Comparison of ENCODE assay signal across 8 mouse cellular contexts in genomic region chr11:75147846-75148168, GRCm38 (mm10). TPM values are rescaled to one million over a fixed set of nuclear protein-coding genes. Genes with fewer than 3 reads are reported as not detected.
DNase-seq lines count a peak whose midpoint lies in the region; ATAC-seq and TF ChIP-seq lines count a peak whose summit lies in the region.

No protein-coding gene starts in this region.

- no peak for DNase-seq in spleen, adult 2 months (ENCODE audit: low read depth in 1 of 2, low spot score in 2 of 2)
- no peak for DNase-seq in spleen, adult 12 weeks (ENCODE audit: low spot score)
- peak; percentile 71 for DNase-seq in limb, embryonic 10.5 days (ENCODE audit: low spot score)
- DNase-seq in left cerebral cortex, adult 18-20 months (ENCODE audit: low spot score in 2 of 2): no peak
- DNase-seq in urinary bladder, postnatal 36 days (ENCODE audit: low spot score in 2 of 2): no peak
- DNase-seq in spleen, postnatal 36 days (ENCODE audit: low spot score in 2 of 2): no peak

- no peaks in the 10 kb centered on the region; the same call in 1 of the 2 replicates for H3K4me1 ChIP-seq in spleen, adult 2 months (ENCODE audit: control insufficient read depth, insufficient read depth, insufficient read length)
- H3K4me1 ChIP-seq in heart, embryonic 13.5 days: peaks cover 39% of the 10 kb centered on the region
- H3K4me1 ChIP-seq in limb, embryonic 10.5 days: peaks cover 42% of the 10 kb centered on the region
- peaks cover 17% of the 10 kb centered on the region for H3K4me1 ChIP-seq in neural tube, embryonic 14.5 days (ENCODE audit: control insufficient read depth, insufficient read depth, low read length)

- H3K36me3 ChIP-seq in spleen, adult 2 months (ENCODE audit: control insufficient read depth, insufficient read depth, low read length): peaks cover 22% of the 10 kb centered on the region
- peaks cover 53% of the 10 kb centered on the region for H3K36me3 ChIP-seq in heart, embryonic 13.5 days
- peaks cover 56% of the 10 kb centered on the region for H3K36me3 ChIP-seq in limb, embryonic 10.5 days
- peaks cover 13% of the 10 kb centered on the region for H3K36me3 ChIP-seq in neural tube, embryonic 14.5 days (ENCODE audit: control insufficient read depth, insufficient read depth, low read length)

- TF ChIP-seq POLR2A in spleen, adult 2 months (IDR thresholded peaks at IDR 0.05; ENCODE audit: low read depth, low read length): no peak

- H3K9ac ChIP-seq in heart, embryonic 13.5 days: peak overlapping the region; percentile 65
- H3K9ac ChIP-seq in neural tube, embryonic 14.5 days (replicated peaks; ENCODE audit: low read depth, low read length): no peak overlapping the region

- no peaks in the 10 kb centered on the region for H3K9me3 ChIP-seq in heart, embryonic 13.5 days
- H3K9me3 ChIP-seq in limb, embryonic 10.5 days (replicated peaks): no peaks in the 10 kb centered on the region
- H3K9me3 ChIP-seq in neural tube, embryonic 14.5 days (ENCODE audit: control insufficient read depth, low read length): no peaks in the 10 kb centered on the region

- TF ChIP-seq CTCF in spleen, adult 2 months (IDR thresholded peaks at IDR 0.05; ENCODE audit: extremely low read depth, insufficient read depth, insufficient read length, insufficient replicate concordance): no peak

- no peak overlapping the region for H3K4me3 ChIP-seq in spleen, adult 2 months (ENCODE audit: extremely low read depth, insufficient read depth, insufficient read length)
- H3K4me3 ChIP-seq in heart, embryonic 13.5 days: no peak overlapping the region
- H3K4me3 ChIP-seq in limb, embryonic 10.5 days: no peak overlapping the region
- no peak overlapping the region for H3K4me3 ChIP-seq in neural tube, embryonic 14.5 days (ENCODE audit: low read depth, low read length)

- H3K27me3 ChIP-seq in spleen, adult 2 months (ENCODE audit: control insufficient read depth, insufficient read depth, low read length): no peaks in the 10 kb centered on the region
- H3K27me3 ChIP-seq in heart, embryonic 13.5 days (replicated peaks): no peaks in the 10 kb centered on the region
- H3K27me3 ChIP-seq in limb, embryonic 10.5 days (ENCODE audit: low read depth, poor library complexity, severe bottlenecking): no peaks in the 10 kb centered on the region
- no peaks in the 10 kb centered on the region for H3K27me3 ChIP-seq in neural tube, embryonic 14.5 days (ENCODE audit: control insufficient read depth, insufficient read depth, low read length)

- no peak overlapping the region for H3K4me2 ChIP-seq in heart, embryonic 13.5 days
- no peak overlapping the region for H3K4me2 ChIP-seq in neural tube, embryonic 14.5 days (ENCODE audit: low read depth, low read length)

- 0 out of 2 replicates have a peak overlapping the region, but pooled peaks have one; percentile 12 for H3K27ac ChIP-seq in spleen, adult 2 months (ENCODE audit: insufficient read depth, low read length)
- H3K27ac ChIP-seq in heart, embryonic 13.5 days (replicated peaks): peak overlapping the region; percentile 88
- peak overlapping the region; percentile 86 for H3K27ac ChIP-seq in limb, embryonic 10.5 days
- H3K27ac ChIP-seq in neural tube, embryonic 14.5 days (ENCODE audit: low read depth, low read length): peak overlapping the region; percentile 77

- 59% methylated on average over 3 of the region's 3 CpGs for WGBS in spleen, adult 2 months
- WGBS in heart, embryonic 13.5 days: 29% methylated on average over 3 of the region's 3 CpGs
- WGBS in limb, embryonic 10.5 days: 37% methylated on average over 3 of the region's 3 CpGs
- WGBS in neural tube, embryonic 14.5 days: 26% methylated on average over 3 of the region's 3 CpGs

- ATAC-seq in heart, embryonic 13.5 days (ENCODE audit: extremely low read depth, insufficient number of reproducible peaks, low FRiP score, low TSS enrichment): peak; percentile 61; the same call in 1 of the 2 replicates
- peak; percentile 75; the same call in 1 of the 2 replicates for ATAC-seq in neural tube, embryonic 14.5 days (ENCODE audit: low read depth)

RNA-seq across cellular contexts. Expression of gene Hic1, which starts 21.5 kb away (rescaled TPM):
- polyA plus RNA-seq in spleen, adult 2 months (2012; rRNA removed): 9.2 and 13.2 TPM in 2 replicates
- 9.4 and 9.5 TPM in 2 replicates for polyA plus RNA-seq in heart, embryonic 13.5 days (2015; fragmentation: Nextera tagmentation; extraction: Ambion mirVana)
- polyA plus RNA-seq in limb, embryonic 10.5 days (2016; fragmentation: Nextera tagmentation; extraction: Ambion mirVana): 0.99 and 3.5 TPM in 2 replicates
- polyA plus RNA-seq in neural tube, embryonic 14.5 days (2014; fragmentation: Nextera tagmentation; extraction: Ambion mirVana): 0.33 and 2.6 TPM in 2 replicates
- total RNA-seq in left cerebral cortex, adult 18-20 months (2021): 1 to 10 TPM; 3.8 to 5.0 TPM

RNA-seq across cellular contexts. Expression of gene Ovca2, which starts 30.8 kb away (rescaled TPM):
- 17.2 and 18.4 TPM in 2 replicates for polyA plus RNA-seq in spleen, adult 2 months (2012; rRNA removed)
- 15.2 and 16.4 TPM in 2 replicates for polyA plus RNA-seq in heart, embryonic 13.5 days (2015; fragmentation: Nextera tagmentation; extraction: Ambion mirVana)
- polyA plus RNA-seq in limb, embryonic 10.5 days (2016; fragmentation: Nextera tagmentation; extraction: Ambion mirVana): 38.0 and 39.9 TPM in 2 replicates
- 15.3 and 20.7 TPM in 2 replicates for polyA plus RNA-seq in neural tube, embryonic 14.5 days (2014; fragmentation: Nextera tagmentation; extraction: Ambion mirVana)
- total RNA-seq in left cerebral cortex, adult 18-20 months (2021): 10 to 100 TPM in 1 of 2 experiments, 1 to 10 TPM in 1; 9.2 to 12.0 TPM

RNA-seq across cellular contexts. Expression of gene Dph1, which starts 43.2 kb away (rescaled TPM):
- 29.2 and 33.3 TPM in 2 replicates for polyA plus RNA-seq in spleen, adult 2 months (2012; rRNA removed)
- polyA plus RNA-seq in heart, embryonic 13.5 days (2015; fragmentation: Nextera tagmentation; extraction: Ambion mirVana): 19.3 and 21.3 TPM in 2 replicates
- 32.7 and 35.3 TPM in 2 replicates for polyA plus RNA-seq in limb, embryonic 10.5 days (2016; fragmentation: Nextera tagmentation; extraction: Ambion mirVana)
- 11.4 and 15.6 TPM in 2 replicates for polyA plus RNA-seq in neural tube, embryonic 14.5 days (2014; fragmentation: Nextera tagmentation; extraction: Ambion mirVana)
- 10 to 100 TPM; 28.5 to 32.1 TPM for total RNA-seq in left cerebral cortex, adult 18-20 months (2021)

RNA-seq across cellular contexts. Expression of gene Rtn4rl1, which starts 45.8 kb away (rescaled TPM):
- 11.1 and 12.7 TPM in 2 replicates for polyA plus RNA-seq in spleen, adult 2 months (2012; rRNA removed)
- 10.2 and 12.4 TPM in 2 replicates for polyA plus RNA-seq in heart, embryonic 13.5 days (2015; fragmentation: Nextera tagmentation; extraction: Ambion mirVana)
- polyA plus RNA-seq in limb, embryonic 10.5 days (2016; fragmentation: Nextera tagmentation; extraction: Ambion mirVana): 0.90 and 1.3 TPM in 2 replicates
- polyA plus RNA-seq in neural tube, embryonic 14.5 days (2014; fragmentation: Nextera tagmentation; extraction: Ambion mirVana): 12.7 and 16.0 TPM in 2 replicates
- 10 to 100 TPM; 86.2 to 91.0 TPM for total RNA-seq in left cerebral cortex, adult 18-20 months (2021)

Comparison
In these comparisons a context has a peak if more than half of its experiments do, and no peak if none do; other contexts are left out.
1. H3K27ac ChIP-seq: peak in every context shown above with its lines; median percentile 88 in heart, embryonic 13.5 days; 86 in limb, embryonic 10.5 days; 77 in neural tube, embryonic 14.5 days; 12 in spleen, adult 2 months.